28 mouse cellular contexts compared by ENCODE assay signal in genomic region chr3:9603866-9604265, GRCm38 (mm10). TPM values are rescaled to one million over a fixed set of nuclear protein-coding genes. Genes with fewer than 3 reads are reported as not detected.
DNase-seq lines count a peak whose midpoint lies in the region; ATAC-seq and TF ChIP-seq lines count a peak whose summit lies in the region.
"Had no signal": no experiment of that assay in that cellular context is flagged by ENCODE, and none has a peak within 500 bp of the region (broad histone marks: within the 10 kb centered on the region; RNA-seq: fewer than 3 reads in every experiment).

No protein-coding gene starts in this region.

- POLR2A ChIA-PET in Patski (lab: Charles Lee): no interaction called here

- no peaks in the 10 kb centered on the region for H3K9me3 ChIP-seq in E14TG2a.4 (ENCODE audit: low read length)
- H3K9me3 ChIP-seq in kidney, postnatal 0 days (replicated peaks; ENCODE audit: low read length): no peaks in the 10 kb centered on the region
- no peaks in the 10 kb centered on the region for H3K9me3 ChIP-seq in hindbrain, embryonic 11.5 days (ENCODE audit: control insufficient read depth, low read length)
- H3K9me3 ChIP-seq: heart, embryonic 12.5 days; hindbrain, embryonic 15.5 days; limb, embryonic 10.5 days; limb, embryonic 15.5 days; liver, embryonic 13.5 days; stomach, embryonic 15.5 days had no signal

- H3K4me1 ChIP-seq in E14TG2a.4 (replicated peaks; ENCODE audit: low read depth, low read length): peaks cover 96% of the 10 kb centered on the region
- peaks cover 28% of the 10 kb centered on the region for H3K4me1 ChIP-seq in kidney, postnatal 0 days (replicated peaks; ENCODE audit: insufficient read depth, low read length)
- peaks cover 8% of the 10 kb centered on the region for H3K4me1 ChIP-seq in hindbrain, embryonic 11.5 days (replicated peaks; ENCODE audit: control insufficient read depth, insufficient read depth, low read length)

- H3K27me3 ChIP-seq in E14TG2a.4 (ENCODE audit: insufficient read depth, low read length) (no peaks in the 10 kb centered on the region), Patski (no peaks in the 10 kb centered on the region)
- no peaks in the 10 kb centered on the region for H3K27me3 ChIP-seq in kidney, postnatal 0 days (ENCODE audit: insufficient read depth, low read length)
- H3K27me3 ChIP-seq in hindbrain, embryonic 11.5 days (ENCODE audit: control insufficient read depth, insufficient read depth, low read length): no peaks in the 10 kb centered on the region
- H3K27me3 ChIP-seq: heart, embryonic 12.5 days; hindbrain, embryonic 15.5 days; limb, embryonic 15.5 days; stomach, embryonic 15.5 days had no signal

- H3K27ac ChIP-seq in kidney, postnatal 0 days: peak overlapping the region; percentile 73; the same call in 1 of the 2 replicates
- H3K27ac ChIP-seq in hindbrain, embryonic 11.5 days (ENCODE audit: low read depth, low read length): no peak overlapping the region
- H3K27ac ChIP-seq: gastrocnemius, adult 2 months; hindbrain, embryonic 15.5 days; limb, embryonic 10.5 days; limb, embryonic 15.5 days; liver, embryonic 13.5 days; stomach, embryonic 15.5 days had no signal

- in situ Hi-C loops in Patski (cut with MboI; ENCODE audit: low pct_unique_long_range_greater_than_20kb): loop anchor here (25.0 kb wide), 1 partner anchor 517 kb away; no protein-coding TSS in a partner anchor

- H3K9ac ChIP-seq in kidney, postnatal 0 days (ENCODE audit: low read depth, low read length): no peak overlapping the region
- no peak overlapping the region for H3K9ac ChIP-seq in hindbrain, embryonic 11.5 days (ENCODE audit: low read depth, low read length)
- H3K9ac ChIP-seq: heart, embryonic 12.5 days; hindbrain, embryonic 15.5 days; limb, embryonic 15.5 days; liver, embryonic 13.5 days; stomach, embryonic 15.5 days had no signal

- WGBS in kidney, postnatal 0 days: 73% methylated on average over 4 of the region's 4 CpGs
- WGBS in hindbrain, embryonic 11.5 days: 91% methylated on average over 4 of the region's 4 CpGs

- peak; percentile 63 for DNase-seq in kidney, adult 11 months
- no peak for DNase-seq in kidney, postnatal 4 days
- DNase-seq in Patski (ENCODE audit: low read depth, low spot score): peak; percentile 19
- DNase-seq in kidney, postnatal 0 days (ENCODE audit: low spot score): no peak
- DNase-seq in hindbrain, embryonic 11.5 days (ENCODE audit: low spot score): no peak
- DNase-seq in urinary bladder, postnatal 10 days (ENCODE audit: low spot score): no peak
- no peak for DNase-seq in cerebellum, postnatal 14 days
- DNase-seq: adrenal gland, postnatal 25 days; cerebellum, adult 2 months; cerebellum, postnatal 25 days; gastrocnemius, adult 2 months; gastrocnemius, postnatal 36 days; heart, adult 18-20 months; layer of hippocampus, postnatal 36 days; liver, embryonic 13.5 days; lung, adult 18-20 months; lung, postnatal 10 days; midbrain, embryonic 14.5 days; right cerebral cortex, postnatal 25 days; thymus, postnatal 14 days had no signal

- ATAC-seq in Patski: no peak
- no peak for ATAC-seq in kidney, postnatal 0 days (replicated peaks; ENCODE audit: low FRiP score, low read depth)
- ATAC-seq in hindbrain, embryonic 11.5 days (ENCODE audit: low FRiP score): no peak
- ATAC-seq: forebrain, embryonic 16.5 days; inflammation-experienced regulatory T-cells, adult 6 months had no signal

- H3K4me3 ChIP-seq in E14TG2a.4 (replicated peaks; ENCODE audit: low read length): peak overlapping the region; percentile 88
- H3K4me3 ChIP-seq in kidney, postnatal 0 days (replicated peaks; ENCODE audit: low read depth, low read length): no peak overlapping the region
- H3K4me3 ChIP-seq in hindbrain, embryonic 11.5 days (ENCODE audit: low read depth, low read length): no peak overlapping the region
- H3K4me3 ChIP-seq: gastrocnemius, adult 2 months; heart, embryonic 12.5 days; hindbrain, embryonic 15.5 days; limb, embryonic 10.5 days; limb, embryonic 15.5 days; liver, embryonic 13.5 days; stomach, embryonic 15.5 days had no signal

- 0 out of 2 replicates have a peak, but pooled peaks cover 21% of the 10 kb centered on the region for H3K36me3 ChIP-seq in E14TG2a.4 (ENCODE audit: insufficient read depth, low read length)
- no peaks in the 10 kb centered on the region for H3K36me3 ChIP-seq in kidney, postnatal 0 days (ENCODE audit: insufficient read depth, low read length)
- H3K36me3 ChIP-seq in hindbrain, embryonic 11.5 days (ENCODE audit: control insufficient read depth, insufficient read depth, low read length): no peaks in the 10 kb centered on the region
- H3K36me3 ChIP-seq: heart, embryonic 12.5 days; hindbrain, embryonic 15.5 days; limb, embryonic 10.5 days; limb, embryonic 15.5 days; liver, embryonic 13.5 days; stomach, embryonic 15.5 days had no signal

- TF ChIP-seq CTCF in E14TG2a.4 (conservative IDR thresholded peaks at IDR 0.05; ENCODE audit: low read length) (no peak), Patski (IDR thresholded peaks at IDR 0.05) (no peak)
- TF ChIP-seq CTCF in kidney, postnatal 0 days (IDR thresholded peaks at IDR 0.05; ENCODE audit: low read depth): no peak

- CTCF ChIA-PET in Patski (lab: Charles Lee): no interaction called here

- no peak overlapping the region for H3K4me2 ChIP-seq in kidney, postnatal 0 days (ENCODE audit: low read length)
- no peak overlapping the region for H3K4me2 ChIP-seq in hindbrain, embryonic 11.5 days (replicated peaks; ENCODE audit: low read depth, low read length)
- H3K4me2 ChIP-seq: heart, embryonic 12.5 days; hindbrain, embryonic 15.5 days; limb, embryonic 15.5 days; liver, embryonic 13.5 days; stomach, embryonic 15.5 days had no signal

RNA-seq across cellular contexts. Expression of gene Zfp704, which starts 6.0 kb away (rescaled TPM):
- polyA plus RNA-seq in Patski (2021): 24.8 TPM
- 7.9 and 8.6 TPM in 2 replicates for polyA plus RNA-seq in kidney, postnatal 0 days (2015; fragmentation: Nextera tagmentation; extraction: Ambion mirVana)
- polyA plus RNA-seq in hindbrain, embryonic 11.5 days (2014; fragmentation: Nextera tagmentation; extraction: Ambion mirVana): 5.9 and 7.9 TPM in 2 replicates

Comparison
In these comparisons a context has a peak if more than half of its experiments do, and no peak if none do; other contexts are left out.
1. DNase-seq: peak in kidney, adult 11 months (single experiment) and Patski (single experiment); none in kidney, postnatal 4 days (0 of 2), kidney, postnatal 0 days (single experiment), hindbrain, embryonic 11.5 days (single experiment), urinary bladder, postnatal 10 days (single experiment) and cerebellum, postnatal 14 days (0 of 2).